Mouse (Mus musculus) cerebellum, adult 2 months (tissue): ENCODE measurements around the gene Ank2. TPM values are rescaled to one million over a fixed set of nuclear protein-coding genes. Genes with fewer than 3 reads are reported as not detected.

Source experiments
- DNase-seq, 2 experiments: peaks; one replicate each; pipeline ENCODE4 v3.0.0; 2021
- H3K27ac ChIP-seq: fragments of 200-500 bp; 2 replicates; pipeline ENCODE4 v1.5.1; 2012; ENCODE audit warnings: low read length, control low read depth, inconsistent platforms; ENCODE audit not compliant: insufficient read depth
- H3K27me3 ChIP-seq: fragments of 200-500 bp; 2 replicates; pipeline ENCODE4 v1.6.1; 2012; ENCODE audit warnings: inconsistent platforms, mild to moderate bottlenecking, low read length, moderate library complexity; ENCODE audit not compliant: control insufficient read depth, insufficient read depth
- H3K4me1 ChIP-seq: fragments of 200-500 bp; 2 replicates; pipeline ENCODE4 v1.6.1; 2011; ENCODE audit warnings: low read length; ENCODE audit not compliant: control insufficient read depth, insufficient read depth
- H3K4me3 ChIP-seq: fragments of 200-500 bp; replicated peaks from 2 replicates; pipeline ENCODE3; 2011; ENCODE audit warnings: mild to moderate bottlenecking, low read depth, low read length, control low read depth; ENCODE audit not compliant: insufficient read depth
- CTCF ChIP-seq: fragments of 200-500 bp; IDR thresholded peaks from 2 replicates; pipeline ENCODE4 v1.5.1; 2011; ENCODE audit warnings: low read depth, mild to moderate bottlenecking, control low read depth, low read length, moderate library complexity, borderline replicate concordance; ENCODE audit not compliant: insufficient read depth
- POLR2A ChIP-seq: fragments of 200-500 bp; IDR thresholded peaks from 2 replicates; pipeline ENCODE4 v1.6.1; 2011; ENCODE audit warnings: low read length, control low read depth, borderline replicate concordance; ENCODE audit not compliant: insufficient read depth
- WGBS: fragments of 180-500 bp; shearing (Covaris S2); methylation state at CpG from one replicate; pipeline ENCODE4 v1.1.7; 2018; 5-methylcytosine and 5-hydroxymethylcytosine counted together
- polyA plus RNA-seq: library from polyadenylated mRNA; depleted of rRNA; stranded (reverse); fragments of >200 nt; gene quantifications from 2 replicates; pipeline ENCODE4 v1.2.3, GENCODE M21; 2012

Ank2 gene
- polyA plus RNA-seq, 1 experiment = 457 TPM

DNA sequence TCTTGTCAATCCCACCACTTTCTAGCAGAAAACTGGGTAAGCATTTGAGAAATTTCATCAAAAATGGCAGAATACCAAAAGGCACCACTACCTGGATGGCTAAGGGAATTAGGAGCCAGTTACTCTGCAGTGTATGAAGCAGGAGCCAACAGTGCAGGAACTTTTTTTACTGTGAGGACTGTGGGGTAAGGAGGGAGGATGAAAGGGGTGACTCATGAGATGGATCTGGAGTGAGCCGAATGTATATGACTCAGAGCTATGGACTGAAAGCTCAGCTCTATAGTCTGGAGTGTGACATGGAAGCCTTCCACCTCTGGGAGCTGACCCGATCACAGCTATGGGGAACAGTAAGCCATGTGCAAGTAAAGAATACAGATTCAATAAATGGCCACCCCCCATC, 530.4 kb downstream of the Ank2 start:
- H3K27ac ChIP-seq = no peak overlapping the region
- peak in 1 of 2 experiments; percentile 30 for DNase-seq
- H3K4me3 ChIP-seq = no peak overlapping the region
- no peaks in the 10 kb centered on the region; the same call in 1 of the 2 replicates for H3K4me1 ChIP-seq
- 61% methylated on average over 2 of the region's 2 CpGs for WGBS
- no peaks in the 10 kb centered on the region for H3K27me3 ChIP-seq
- no peak for TF ChIP-seq CTCF
- no peak for TF ChIP-seq POLR2A

DNA sequence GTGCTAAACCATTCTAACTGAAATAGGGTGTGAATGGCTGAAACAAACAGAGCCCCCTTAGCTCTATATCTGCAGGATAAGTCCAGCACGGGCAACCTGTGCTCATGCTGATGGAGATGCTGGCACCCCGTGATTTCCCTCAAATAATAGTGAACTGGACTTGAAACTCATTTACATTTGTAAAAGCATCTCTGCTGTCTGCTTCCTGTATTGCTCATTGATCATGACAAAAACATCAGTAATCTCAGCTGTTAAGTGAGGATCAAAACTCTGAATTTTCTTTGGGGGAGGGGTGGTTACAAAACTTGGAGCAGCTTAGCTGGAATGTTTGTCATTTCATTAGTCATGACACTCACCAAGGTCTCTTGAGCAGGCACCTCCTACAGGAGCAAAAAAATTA, 533.4 kb downstream of the Ank2 start:
- Histone ChIP-seq H3K27ac (no peak overlapping the region), H3K4me1 (peaks cover 13% of the 10 kb centered on the region), H3K4me3 (no peak overlapping the region), H3K27me3 (no peaks in the 10 kb centered on the region)
- no peak for TF ChIP-seq CTCF
- TF ChIP-seq POLR2A = no peak
- WGBS = 63% methylated on average over 2 of the region's 2 CpGs
- DNase-seq = no peak

DNA sequence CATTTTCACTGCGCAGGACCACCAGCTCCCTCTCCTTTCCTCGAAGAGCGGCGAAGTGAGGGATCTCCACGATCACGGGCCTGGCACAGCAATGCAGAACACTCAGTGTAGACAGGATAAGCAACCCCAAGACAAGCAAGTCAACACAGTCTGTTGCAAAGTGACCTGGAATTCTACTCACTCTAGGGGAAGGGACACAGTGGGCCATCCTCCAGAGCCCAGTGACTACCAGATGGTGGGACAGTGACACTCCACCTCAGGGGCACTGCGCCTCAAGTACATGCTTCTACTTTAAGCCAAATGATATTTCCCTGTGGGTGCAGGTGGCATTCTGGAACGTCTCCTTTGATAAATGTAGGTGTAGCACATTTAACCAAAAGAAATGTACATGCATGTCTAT, 536.8 kb downstream of the Ank2 start:
- no peaks in the 10 kb centered on the region for H3K27me3 ChIP-seq
- DNase-seq = peak; percentile 62 to 80
- TF ChIP-seq POLR2A = no peak
- TF ChIP-seq CTCF = no peak
- WGBS = 24% methylated on average over 8 of the region's 8 CpGs
- H3K27ac ChIP-seq = peak overlapping the region; percentile 22
- H3K4me1 ChIP-seq = peaks cover 13% of the 10 kb centered on the region
- H3K4me3 ChIP-seq = no peak overlapping the region

DNA sequence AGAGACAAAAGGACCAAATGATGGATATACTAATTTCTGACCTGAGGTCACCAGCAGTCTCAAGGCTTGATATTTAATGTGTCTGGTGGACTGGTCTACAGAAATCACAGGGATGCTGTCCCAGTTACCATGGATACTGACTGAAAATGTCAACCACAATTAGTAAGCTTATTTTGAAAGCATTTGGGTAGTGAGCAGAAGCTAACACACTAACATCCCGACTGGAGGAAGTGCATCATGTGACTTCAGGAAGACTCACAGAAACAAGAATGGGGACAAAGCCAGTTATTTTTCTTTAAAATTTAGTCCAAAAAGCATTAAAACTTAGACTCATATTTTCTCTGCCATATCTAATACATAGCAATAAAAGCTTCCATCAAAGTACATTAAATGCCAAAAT, 546.5 kb downstream of the Ank2 start:
- DNase-seq = no peak
- Histone ChIP-seq H3K4me1 (no peaks in the 10 kb centered on the region), H3K27me3 (no peaks in the 10 kb centered on the region), H3K27ac (no peak overlapping the region), H3K4me3 (no peak overlapping the region)
- TF ChIP-seq POLR2A (no peak), CTCF (no peak)
- WGBS = 8% methylated on average over 1 of the region's 1 CpGs

DNA sequence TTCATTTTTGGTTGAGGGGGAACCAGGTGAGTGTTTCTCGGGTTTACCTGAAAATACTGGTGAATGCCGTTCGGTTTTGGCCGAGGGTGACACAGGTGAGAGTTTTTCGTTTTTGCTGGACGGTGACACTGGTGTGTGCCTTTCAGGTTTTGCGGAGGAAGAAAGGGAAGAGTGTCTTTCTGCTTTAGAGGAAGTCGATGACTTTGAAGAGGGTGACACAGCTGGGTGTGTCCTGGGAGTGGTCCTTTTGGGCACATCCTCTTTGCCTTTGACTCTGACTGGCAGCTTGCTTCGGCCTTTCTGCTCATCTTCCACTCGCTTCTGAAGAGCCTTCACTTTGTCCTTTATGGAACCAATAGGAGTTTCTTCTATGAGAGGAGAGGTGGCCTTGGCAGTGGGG, 552.6 kb downstream of the Ank2 start:
- no peak for TF ChIP-seq CTCF
- no peak for TF ChIP-seq POLR2A
- H3K4me3 ChIP-seq = no peak overlapping the region
- H3K4me1 ChIP-seq = no peaks in the 10 kb centered on the region
- no peak for DNase-seq
- H3K27ac ChIP-seq = no peak overlapping the region
- 96% methylated on average over 10 of the region's 10 CpGs for WGBS
- no peaks in the 10 kb centered on the region for H3K27me3 ChIP-seq

DNA sequence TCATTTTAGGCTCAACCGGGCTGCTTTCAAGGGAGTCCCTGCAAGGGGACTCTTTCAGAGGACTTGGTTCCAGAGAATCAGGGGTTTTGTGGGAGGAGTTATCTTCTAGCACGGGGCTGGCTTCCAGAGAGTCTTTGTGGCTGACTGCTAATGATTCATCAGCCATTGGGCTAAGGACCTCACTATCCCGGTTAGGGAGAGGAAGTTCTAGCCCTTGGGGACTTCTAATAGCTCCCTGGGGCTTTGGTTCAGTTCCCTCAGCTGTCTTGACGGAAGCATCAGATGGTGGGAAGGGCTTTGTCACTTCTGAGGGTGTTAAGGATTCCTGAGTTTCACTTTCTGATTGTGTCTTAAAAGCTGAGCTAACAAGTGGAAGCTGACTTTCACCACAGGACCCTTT, 554.3 kb downstream of the Ank2 start:
- Histone ChIP-seq H3K4me1 (no peaks in the 10 kb centered on the region), H3K27me3 (no peaks in the 10 kb centered on the region), H3K4me3 (no peak overlapping the region), H3K27ac (no peak overlapping the region)
- WGBS = 55% methylated on average over 4 of the region's 4 CpGs
- no peak for DNase-seq
- no peak for TF ChIP-seq CTCF
- TF ChIP-seq POLR2A = no peak

DNA sequence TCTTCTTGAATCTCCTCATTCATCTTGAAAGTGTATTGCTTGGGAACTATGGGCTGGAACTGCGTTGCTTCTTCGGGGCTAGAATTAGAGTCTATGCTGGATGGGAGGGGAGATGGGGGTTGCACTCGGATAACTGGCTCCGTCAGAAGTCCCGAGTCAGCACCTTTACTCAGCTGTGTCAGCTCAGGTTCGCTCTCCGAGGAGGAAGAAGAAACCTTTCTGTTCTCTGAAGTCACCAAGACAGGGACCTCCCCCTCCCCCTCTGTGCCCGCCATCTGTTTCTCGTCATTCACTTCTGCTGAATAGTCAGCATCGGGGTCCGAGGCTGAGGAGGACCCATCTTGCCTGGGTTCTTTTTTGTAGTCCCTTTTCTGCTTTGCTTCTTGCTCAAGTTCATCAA, 555.1 kb downstream of the Ank2 start:
- no peak overlapping the region for H3K27ac ChIP-seq
- TF ChIP-seq CTCF (no peak), POLR2A (no peak)

DNA sequence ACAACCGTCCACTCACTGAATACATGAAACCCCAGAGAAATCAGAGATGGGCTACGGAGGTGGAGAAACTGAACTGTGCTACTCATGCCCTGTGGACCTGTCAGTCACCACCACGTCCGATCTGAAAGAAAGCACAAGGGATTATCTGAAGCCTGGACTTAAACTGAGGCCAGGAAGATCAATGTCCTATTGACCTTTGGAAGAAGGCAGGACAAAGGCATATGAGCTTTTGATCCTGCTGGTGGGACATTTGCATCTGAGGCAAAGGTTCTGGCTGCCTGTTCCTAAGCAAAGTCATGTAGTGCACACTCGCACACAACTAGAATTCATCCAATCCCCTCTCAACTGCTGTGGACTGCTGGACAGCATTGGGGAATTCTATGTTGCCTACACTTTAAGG, 558.7 kb downstream of the Ank2 start:
- H3K4me3 ChIP-seq = no peak overlapping the region
- TF ChIP-seq CTCF = no peak
- TF ChIP-seq POLR2A = no peak
- no peak overlapping the region for H3K27ac ChIP-seq
- H3K4me1 ChIP-seq = no peaks in the 10 kb centered on the region
- 57% methylated on average over 5 of the region's 5 CpGs for WGBS
- H3K27me3 ChIP-seq = no peaks in the 10 kb centered on the region
- DNase-seq = no peak

More for the DNA sequence above, 555.1 kb downstream of the Ank2 start:
- Histone ChIP-seq H3K4me3 (no peak overlapping the region), H3K4me1 (no peaks in the 10 kb centered on the region), H3K27me3 (no peaks in the 10 kb centered on the region)
- no peak for DNase-seq
- WGBS = 63% methylated on average over 11 of the region's 11 CpGs

DNA sequence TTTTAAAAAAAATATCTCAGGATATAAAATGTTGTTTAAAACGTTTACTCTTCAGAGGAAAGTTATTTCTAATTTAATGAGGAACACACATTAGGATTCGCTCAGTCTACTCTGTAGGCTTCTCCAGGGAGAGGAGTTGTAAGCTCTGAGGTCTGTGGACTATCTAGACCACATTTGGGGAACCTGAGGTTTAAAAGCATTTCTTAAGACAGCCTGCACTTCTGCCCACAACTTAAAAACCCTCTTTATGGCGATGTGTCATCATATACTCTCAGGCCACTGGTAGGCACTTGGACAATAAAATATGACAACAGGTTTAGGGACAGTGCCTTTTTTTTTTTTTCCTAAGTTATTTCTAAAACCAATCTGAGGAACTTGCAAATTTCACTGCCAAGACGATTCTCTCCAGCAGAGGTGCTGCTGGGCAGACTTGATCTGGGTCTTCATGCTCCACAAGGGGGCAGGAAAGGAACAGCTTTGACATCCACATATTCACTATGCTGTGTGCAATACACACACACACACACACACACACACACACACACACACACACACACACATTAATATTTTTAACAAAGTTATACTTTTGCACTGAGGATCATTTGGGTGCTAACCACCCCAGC, 567.2 kb downstream of the Ank2 start:
- Histone ChIP-seq H3K4me1 (no peaks in the 10 kb centered on the region), H3K27ac (no peak overlapping the region), H3K27me3 (no peaks in the 10 kb centered on the region), H3K4me3 (no peak overlapping the region)
- TF ChIP-seq CTCF (no peak), POLR2A (no peak)
- WGBS = 72% methylated on average over 4 of the region's 4 CpGs
- DNase-seq = no peak
